8 mouse cellular contexts compared by ENCODE assay signal in genomic region chr2:170055413-170055812, GRCm38 (mm10).
DNase-seq lines count a peak whose midpoint lies in the region; ATAC-seq and TF ChIP-seq lines count a peak whose summit lies in the region.

No protein-coding gene starts in this region.

- no peaks in the 10 kb centered on the region for H3K36me3 ChIP-seq in midbrain, embryonic 10.5 days
- no peaks in the 10 kb centered on the region for H3K36me3 ChIP-seq in midbrain, embryonic 15.5 days (replicated peaks)
- no peaks in the 10 kb centered on the region for H3K36me3 ChIP-seq in thymus, adult 2 months (ENCODE audit: control insufficient read depth, insufficient read depth, low read length)

- TF ChIP-seq CTCF in thymus, adult 2 months (IDR thresholded peaks at IDR 0.05; ENCODE audit: borderline replicate concordance, control insufficient read depth, extremely low read depth, insufficient read depth, low read length, poor library complexity) = peak; percentile 89; the same call in 1 of the 2 replicates

- H3K4me1 ChIP-seq in midbrain, embryonic 10.5 days = no peaks in the 10 kb centered on the region
- H3K4me1 ChIP-seq in midbrain, embryonic 15.5 days = no peaks in the 10 kb centered on the region
- H3K4me1 ChIP-seq in thymus, adult 2 months (replicated peaks; ENCODE audit: control insufficient read depth, insufficient read depth, low read length) = no peaks in the 10 kb centered on the region

- no peak for TF ChIP-seq POLR2A in thymus, adult 2 months (IDR thresholded peaks at IDR 0.05; ENCODE audit: control insufficient read depth, extremely low read depth, insufficient read depth, low read length, poor library complexity)

- H3K27ac ChIP-seq in midbrain, embryonic 10.5 days (replicated peaks) = no peak overlapping the region
- H3K27ac ChIP-seq in midbrain, embryonic 15.5 days = no peak overlapping the region
- no peak overlapping the region for H3K27ac ChIP-seq in thymus, adult 2 months (ENCODE audit: control insufficient read depth, insufficient read depth, low read length)

- H3K9me3 ChIP-seq in midbrain, embryonic 10.5 days (replicated peaks) = 0 out of 2 replicates have a peak, but pooled peaks cover under 1% of the 10 kb centered on the region
- no peaks in the 10 kb centered on the region for H3K9me3 ChIP-seq in midbrain, embryonic 15.5 days

- H3K4me2 ChIP-seq in midbrain, embryonic 15.5 days = no peak overlapping the region

- ATAC-seq in midbrain, embryonic 15.5 days (replicated peaks) = no peak
- ATAC-seq in megakaryocyte, adult 5-6 weeks (ENCODE audit: poor library complexity, severe bottlenecking) = peak; percentile 78

- DNase-seq in midbrain, embryonic 10.5 days (ENCODE audit: low spot score) = peak; percentile 53
- peak; percentile 93 for DNase-seq in ZHBTc4 (ENCODE audit: low read depth, low spot score)
- peak; percentile 25 for DNase-seq in fibroblast of lung, adult 2 months (ENCODE audit: low read depth)
- DNase-seq in kidney, adult 9 months = peak; percentile 66
- peak; percentile 62 for DNase-seq in thymus, adult 2 months
- DNase-seq in frontal cortex, postnatal 14 days (ENCODE audit: low spot score in 2 of 2) = no peak

- no peaks in the 10 kb centered on the region for H3K27me3 ChIP-seq in midbrain, embryonic 10.5 days (ENCODE audit: low read depth, poor library complexity, severe bottlenecking)
- no peaks in the 10 kb centered on the region for H3K27me3 ChIP-seq in midbrain, embryonic 15.5 days (replicated peaks)
- no peaks in the 10 kb centered on the region for H3K27me3 ChIP-seq in thymus, adult 2 months (ENCODE audit: control insufficient read depth, insufficient read depth, low read length)

- H3K4me3 ChIP-seq in midbrain, embryonic 10.5 days = no peak overlapping the region
- H3K4me3 ChIP-seq in midbrain, embryonic 15.5 days = no peak overlapping the region
- H3K4me3 ChIP-seq in thymus, adult 2 months (ENCODE audit: control insufficient read depth, insufficient read depth, low read length) = no peak overlapping the region

- 37% methylated on average over 9 of the region's 9 CpGs for WGBS in midbrain, embryonic 10.5 days
- 35% methylated on average over 9 of the region's 9 CpGs for WGBS in midbrain, embryonic 15.5 days
- 41% methylated on average over 9 of the region's 9 CpGs for WGBS in thymus, adult 2 months

- H3K9ac ChIP-seq in midbrain, embryonic 15.5 days = no peak overlapping the region

Comparison
In these comparisons a context has a peak if more than half of its experiments do, and no peak if none do; other contexts are left out.
1. DNase-seq: peak in midbrain, embryonic 10.5 days (single experiment), ZHBTc4 (single experiment), fibroblast of lung, adult 2 months (single experiment), kidney, adult 9 months (single experiment) and thymus, adult 2 months (single experiment); none in frontal cortex, postnatal 14 days (0 of 2).